Mouse (Mus musculus): Measurements from ENCODE around the gene Inhbb. TPM values are rescaled to one million over a fixed set of nuclear protein-coding genes. Genes with fewer than 3 reads are reported as not detected.

Inhbb gene
- total and polyA plus RNA-seq, 2 experiments from 2014 or later: 4.1 to 6.0 TPM

DNA sequence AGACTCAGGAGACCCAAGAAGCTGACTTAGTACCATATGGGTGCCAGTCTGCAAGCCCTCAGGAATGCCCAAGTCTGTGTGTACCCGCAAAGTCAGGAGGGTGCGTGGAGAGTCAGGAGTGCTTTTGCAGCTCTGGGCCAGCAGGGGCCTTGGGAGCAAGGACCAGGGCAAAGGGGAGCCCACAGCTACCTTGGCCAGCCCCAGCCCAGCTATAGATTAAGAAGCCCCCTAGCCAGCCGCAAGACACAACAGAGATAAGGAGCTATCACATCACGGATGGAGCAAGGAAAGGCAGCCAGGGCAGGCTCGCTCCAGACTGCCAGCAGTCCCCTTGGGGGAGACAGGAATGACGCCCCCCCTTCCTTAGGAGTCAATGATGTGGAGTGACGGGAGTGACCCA, 24.2 kb downstream of the Inhbb start:
- no peak overlapping the region for H3K27ac ChIP-seq (ENCODE audit: low read depth, low read length)

DNA sequence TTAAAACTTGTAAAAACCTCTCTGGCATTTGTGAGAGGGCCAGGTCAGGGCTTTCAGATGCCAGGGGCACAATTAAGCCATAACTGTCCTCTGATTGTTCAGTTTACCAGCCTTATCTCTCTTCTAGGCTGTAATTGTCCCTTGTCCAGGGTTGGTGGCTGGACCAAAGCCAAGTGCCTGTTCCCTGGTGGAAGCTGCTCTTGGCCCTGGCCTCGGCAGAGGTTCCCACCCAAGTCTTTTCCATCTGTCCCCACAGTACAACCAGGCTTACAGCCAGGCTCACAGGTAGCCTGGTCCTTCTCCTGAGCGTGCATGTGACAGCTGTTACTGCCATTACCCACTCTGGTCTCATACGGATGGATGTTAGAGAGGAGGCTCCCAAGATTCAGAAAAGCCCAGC, 30.7 kb downstream of the Inhbb start:
- no peak overlapping the region for H3K4me3 ChIP-seq (ENCODE audit: low read depth, low read length)
- ATAC-seq: no peak
- no peaks in the 10 kb centered on the region for H3K9me3 ChIP-seq (ENCODE audit: low read length)
- no peak overlapping the region for H3K9ac ChIP-seq
- no peak overlapping the region for H3K27ac ChIP-seq (ENCODE audit: low read depth, low read length)
- peaks cover 9% of the 10 kb centered on the region; the same call in 1 of the 2 replicates for H3K4me1 ChIP-seq (ENCODE audit: insufficient read depth)
- DNase-seq: no peak
- WGBS: 28% methylated on average over 3 of the region's 3 CpGs
- TF ChIP-seq CTCF (IDR thresholded peaks at IDR 0.05; ENCODE audit: low read depth): no peak
- H3K36me3 ChIP-seq (ENCODE audit: insufficient read depth): no peaks in the 10 kb centered on the region
- no peaks in the 10 kb centered on the region for H3K27me3 ChIP-seq (ENCODE audit: insufficient read depth, low read length)
- H3K4me2 ChIP-seq (ENCODE audit: low read depth): no peak overlapping the region

More for the DNA sequence above, 24.2 kb downstream of the Inhbb start:
- DNase-seq: no peak
- Histone ChIP-seq H3K9me3 (ENCODE audit: low read length) (no peaks in the 10 kb centered on the region), H3K36me3 (ENCODE audit: insufficient read depth) (no peaks in the 10 kb centered on the region), H3K4me3 (ENCODE audit: low read depth, low read length) (no peak overlapping the region), H3K9ac (no peak overlapping the region), H3K4me2 (ENCODE audit: low read depth) (no peak overlapping the region), H3K4me1 (ENCODE audit: insufficient read depth) (no peaks in the 10 kb centered on the region), H3K27me3 (ENCODE audit: insufficient read depth, low read length) (no peaks in the 10 kb centered on the region; the same call in 1 of the 2 replicates)
- no peak for ATAC-seq
- no peak for TF ChIP-seq CTCF (IDR thresholded peaks at IDR 0.05; ENCODE audit: low read depth)
- 84% methylated on average over 7 of the region's 7 CpGs for WGBS

DNA sequence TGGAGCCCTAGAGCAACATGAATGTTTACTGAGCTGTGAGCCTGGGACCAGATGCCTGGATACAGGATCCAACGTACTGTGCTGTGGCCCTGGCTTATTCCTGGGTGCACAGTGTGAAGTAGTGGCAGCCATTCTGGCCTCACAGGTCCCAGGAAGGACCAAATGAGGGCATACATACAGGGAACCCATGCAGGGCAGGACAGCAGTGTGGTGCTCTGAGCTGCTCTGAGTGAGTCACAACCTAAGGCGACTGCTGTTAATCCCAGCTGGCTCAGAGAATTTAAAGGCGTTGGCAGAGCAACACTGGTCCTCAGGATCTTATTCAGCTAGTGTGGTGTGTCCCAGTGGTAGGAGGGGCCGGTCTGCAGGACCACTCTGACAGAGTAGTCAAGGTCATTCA, 31.4 kb downstream of the Inhbb start:
- Histone ChIP-seq H3K4me1 (ENCODE audit: insufficient read depth) (peaks cover 9% of the 10 kb centered on the region; the same call in 1 of the 2 replicates), H3K4me2 (ENCODE audit: low read depth) (no peak overlapping the region), H3K27me3 (ENCODE audit: insufficient read depth, low read length) (no peaks in the 10 kb centered on the region), H3K9me3 (ENCODE audit: low read length) (no peaks in the 10 kb centered on the region), H3K27ac (ENCODE audit: low read depth, low read length) (no peak overlapping the region), H3K4me3 (ENCODE audit: low read depth, low read length) (no peak overlapping the region), H3K36me3 (ENCODE audit: insufficient read depth) (no peaks in the 10 kb centered on the region), H3K9ac (no peak overlapping the region)
- DNase-seq (no peak), ATAC-seq (no peak)
- no peak for TF ChIP-seq CTCF (IDR thresholded peaks at IDR 0.05; ENCODE audit: low read depth)
- WGBS: 39% methylated on average over 4 of the region's 4 CpGs

DNA sequence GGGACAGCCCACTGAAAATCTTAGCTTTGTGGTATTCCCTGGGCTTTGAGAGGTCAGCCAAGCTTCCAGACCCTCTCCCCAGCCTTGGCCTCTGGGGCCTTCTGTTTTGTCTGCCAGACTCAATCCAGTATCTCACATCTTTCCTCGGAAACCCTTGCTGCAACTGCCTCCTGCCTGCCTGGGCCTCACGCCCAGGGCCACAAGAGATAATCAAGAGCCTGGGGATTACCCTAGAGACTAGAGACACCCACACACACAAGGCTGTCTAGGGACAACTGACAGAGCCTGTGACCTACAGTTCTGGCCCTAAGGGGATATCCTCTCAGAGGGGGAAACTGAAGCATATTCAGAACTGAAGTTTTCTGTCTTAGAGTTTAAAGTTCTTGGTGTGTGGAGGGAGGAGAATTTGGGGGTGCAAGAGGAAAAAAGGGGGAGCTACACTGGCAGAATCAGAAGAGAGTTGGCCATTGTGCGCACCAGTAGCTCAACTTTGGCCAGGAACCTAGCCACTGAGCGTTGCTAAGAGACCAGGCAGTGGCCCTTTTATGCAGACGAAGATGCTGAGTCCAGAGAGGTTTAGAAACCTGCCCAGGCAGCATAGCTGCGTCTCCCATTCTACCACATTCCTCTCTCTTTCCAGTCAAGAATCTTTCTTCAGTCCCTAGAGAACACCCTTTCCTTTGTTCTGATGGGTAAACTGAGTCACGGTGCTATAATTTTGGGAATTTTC, 32.1 kb downstream of the Inhbb start:
- DNase-seq: no peak
- Histone ChIP-seq H3K9me3 (ENCODE audit: low read length) (no peaks in the 10 kb centered on the region), H3K36me3 (ENCODE audit: insufficient read depth) (no peaks in the 10 kb centered on the region), H3K27me3 (ENCODE audit: insufficient read depth, low read length) (no peaks in the 10 kb centered on the region), H3K4me3 (ENCODE audit: low read depth, low read length) (no peak overlapping the region), H3K27ac (ENCODE audit: low read depth, low read length) (peak overlapping the region; percentile 50; the same call in 1 of the 2 replicates), H3K9ac (no peak overlapping the region), H3K4me1 (ENCODE audit: insufficient read depth) (peaks cover 9% of the 10 kb centered on the region; the same call in 1 of the 2 replicates), H3K4me2 (ENCODE audit: low read depth) (no peak overlapping the region)
- WGBS: 33% methylated on average over 7 of the region's 7 CpGs
- TF ChIP-seq CTCF (IDR thresholded peaks at IDR 0.05; ENCODE audit: low read depth): no peak
- peak; percentile 29; the same call in 1 of the 2 replicates for ATAC-seq

DNA sequence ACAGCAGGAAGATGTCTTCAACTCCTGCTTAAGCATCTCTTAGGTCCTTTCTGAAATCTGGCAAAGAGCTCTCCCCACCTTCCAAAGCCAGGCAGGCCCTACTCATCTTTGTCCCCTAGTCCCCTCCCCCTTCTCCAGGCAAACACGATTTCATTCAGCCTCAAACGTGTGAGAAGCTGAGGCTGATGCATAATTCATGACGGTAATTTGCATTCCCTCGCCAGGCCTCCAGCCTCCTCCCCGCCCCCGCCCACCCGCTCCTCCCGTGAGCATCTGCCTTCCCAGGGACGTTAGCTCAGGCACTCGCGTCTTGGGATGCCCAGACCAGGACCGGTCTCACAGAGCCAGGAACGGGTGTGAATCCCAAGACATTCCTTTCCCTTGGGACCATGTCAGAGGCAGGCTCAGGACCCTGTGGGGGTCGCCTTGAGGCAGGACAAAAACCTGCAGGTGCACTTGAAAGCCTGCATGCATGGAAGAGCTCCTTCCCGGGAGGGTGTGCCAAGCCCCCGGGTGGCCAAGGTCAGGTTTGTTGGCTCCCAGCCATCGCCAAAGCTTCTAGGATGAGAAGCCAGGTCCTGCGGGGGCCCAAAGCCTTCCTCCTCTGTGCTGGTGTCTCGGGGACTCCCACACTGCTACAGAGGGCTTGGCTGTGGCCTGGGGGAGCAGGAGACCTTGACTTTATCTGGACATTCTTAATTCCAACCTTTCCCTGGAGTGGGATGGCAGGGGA, 33.2 kb downstream of the Inhbb start:
- TF ChIP-seq CTCF (IDR thresholded peaks at IDR 0.05; ENCODE audit: low read depth): no peak
- DNase-seq (peak; percentile 81), ATAC-seq (peak; percentile 81)
- H3K4me3 ChIP-seq (ENCODE audit: low read depth, low read length): 0 out of 2 replicates have a peak overlapping the region, but pooled peaks have one; percentile 21
- H3K9ac ChIP-seq: peak overlapping the region; percentile 33; the same call in 1 of the 2 replicates
- H3K4me1 ChIP-seq (ENCODE audit: insufficient read depth): peaks cover 9% of the 10 kb centered on the region; the same call in 1 of the 2 replicates
- no peaks in the 10 kb centered on the region for H3K27me3 ChIP-seq (ENCODE audit: insufficient read depth, low read length)
- H3K36me3 ChIP-seq (ENCODE audit: insufficient read depth): no peaks in the 10 kb centered on the region
- peak overlapping the region; percentile 51 for H3K4me2 ChIP-seq (ENCODE audit: low read depth)
- peak overlapping the region; percentile 57 for H3K27ac ChIP-seq (ENCODE audit: low read depth, low read length)
- H3K9me3 ChIP-seq (ENCODE audit: low read length): no peaks in the 10 kb centered on the region
- 3% methylated on average over 19 of the region's 19 CpGs for WGBS

DNA sequence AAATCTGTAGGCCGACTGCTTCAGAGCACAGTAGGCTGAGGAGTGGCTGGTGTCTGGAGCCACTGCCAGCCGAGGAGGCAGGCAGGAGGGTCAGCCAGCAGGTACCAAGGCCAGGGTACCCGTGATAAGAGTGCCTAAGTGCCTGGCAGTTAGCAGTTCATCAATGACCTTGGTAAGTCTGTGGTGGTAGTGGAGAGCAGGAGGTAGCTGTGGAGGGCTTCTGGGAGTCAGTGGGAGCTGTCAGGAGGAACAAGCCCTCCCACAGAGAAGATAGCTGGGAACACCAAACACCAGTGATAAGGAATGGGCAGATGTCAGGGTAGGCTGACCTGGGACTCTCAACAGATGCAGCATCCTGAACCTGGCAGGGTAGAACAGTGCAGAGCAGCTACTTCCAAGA, 35.7 kb downstream of the Inhbb start:
- no peak for TF ChIP-seq CTCF (IDR thresholded peaks at IDR 0.05; ENCODE audit: low read depth)
- no peak overlapping the region for H3K27ac ChIP-seq (ENCODE audit: low read depth, low read length)
- no peak overlapping the region for H3K4me2 ChIP-seq (ENCODE audit: low read depth)
- WGBS: 89% methylated on average over 3 of the region's 3 CpGs
- H3K4me3 ChIP-seq (ENCODE audit: low read depth, low read length): no peak overlapping the region
- no peaks in the 10 kb centered on the region for H3K27me3 ChIP-seq (ENCODE audit: insufficient read depth, low read length)
- DNase-seq: no peak
- peaks cover 9% of the 10 kb centered on the region; the same call in 1 of the 2 replicates for H3K4me1 ChIP-seq (ENCODE audit: insufficient read depth)
- no peak for ATAC-seq
- no peaks in the 10 kb centered on the region for H3K9me3 ChIP-seq (ENCODE audit: low read length)
- H3K36me3 ChIP-seq (ENCODE audit: insufficient read depth): no peaks in the 10 kb centered on the region
- no peak overlapping the region for H3K9ac ChIP-seq

DNA sequence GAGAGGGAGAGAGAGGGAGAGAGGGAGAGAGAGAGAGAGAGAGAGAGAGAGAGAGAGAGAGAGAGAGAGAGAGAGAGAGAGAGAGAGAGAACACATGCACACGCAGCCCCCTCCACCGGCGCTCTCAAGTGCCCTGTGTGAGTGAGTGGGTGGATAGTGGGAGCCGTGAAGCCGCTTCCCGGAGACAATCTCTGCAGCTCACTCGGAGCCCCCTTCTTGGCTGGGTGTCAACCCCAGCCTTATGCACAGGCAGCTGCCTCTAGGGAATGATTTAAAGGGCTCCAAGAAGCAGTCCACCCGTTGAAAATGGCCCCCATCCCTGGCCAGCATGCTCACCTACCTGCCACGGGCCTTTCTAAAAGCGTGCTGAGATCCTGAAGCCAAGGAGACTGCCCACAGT, 38.1 kb downstream of the Inhbb start:
- Histone ChIP-seq H3K9ac (no peak overlapping the region), H3K4me2 (ENCODE audit: low read depth) (peak overlapping the region; percentile 24; the same call in 1 of the 2 replicates), H3K4me1 (ENCODE audit: insufficient read depth) (peaks cover 6% of the 10 kb centered on the region; the same call in 1 of the 2 replicates), H3K4me3 (ENCODE audit: low read depth, low read length) (no peak overlapping the region), H3K36me3 (ENCODE audit: insufficient read depth) (no peaks in the 10 kb centered on the region), H3K27me3 (ENCODE audit: insufficient read depth, low read length) (no peaks in the 10 kb centered on the region), H3K9me3 (ENCODE audit: low read length) (no peaks in the 10 kb centered on the region), H3K27ac (ENCODE audit: low read depth, low read length) (no peak overlapping the region)
- peak; percentile 76 for ATAC-seq
- DNase-seq: peak; percentile 86
- no peak for TF ChIP-seq CTCF (IDR thresholded peaks at IDR 0.05; ENCODE audit: low read depth)
- WGBS: 33% methylated on average over 10 of the region's 10 CpGs
